Mouse (Mus musculus): ENCODE results near the gene Kit. TPM values are rescaled to one million over a fixed set of nuclear protein-coding genes. Genes with fewer than 3 reads are reported as not detected.

The Kit gene
- polyA plus RNA-seq, 1 experiment: 82.3 TPM

- 49% methylated on average over 8 of the region's 8 CpGs for WGBS
- Histone ChIP-seq H3K27ac (ENCODE audit: insufficient read depth, low read length) (no peak overlapping the region), H3K4me3 (replicated peaks; ENCODE audit: insufficient read depth, low read depth, low read length) (no peak overlapping the region), H3K27me3 (ENCODE audit: control insufficient read depth, insufficient read depth, low read length) (no peaks in the 10 kb centered on the region), H3K4me1 (ENCODE audit: control insufficient read depth, insufficient read depth, low read length) (no peaks in the 10 kb centered on the region)
- TF ChIP-seq CTCF (IDR thresholded peaks at IDR 0.05; ENCODE audit: borderline replicate concordance, insufficient read depth, low read depth, low read length): no peak
- no peak for TF ChIP-seq POLR2A (IDR thresholded peaks at IDR 0.05; ENCODE audit: borderline replicate concordance, insufficient read depth, low read length)
- no peak for DNase-seq
Observed at GRCm38 (mm10) chr5:75650566-75650965, 75.8 kb downstream of the Kit start.

GRCm38 (mm10) chr5:75653431-75653830 lies 78.7 kb downstream of the Kit start:
- 95% methylated on average over 8 of the region's 8 CpGs for WGBS
- no peak overlapping the region for H3K4me3 ChIP-seq (replicated peaks; ENCODE audit: insufficient read depth, low read depth, low read length)
- TF ChIP-seq POLR2A (IDR thresholded peaks at IDR 0.05; ENCODE audit: borderline replicate concordance, insufficient read depth, low read length) (no peak), CTCF (IDR thresholded peaks at IDR 0.05; ENCODE audit: borderline replicate concordance, insufficient read depth, low read depth, low read length) (no peak)
- no peak for DNase-seq
- H3K4me1 ChIP-seq (ENCODE audit: control insufficient read depth, insufficient read depth, low read length): no peaks in the 10 kb centered on the region
- H3K27ac ChIP-seq (ENCODE audit: insufficient read depth, low read length): no peak overlapping the region
- no peaks in the 10 kb centered on the region for H3K27me3 ChIP-seq (ENCODE audit: control insufficient read depth, insufficient read depth, low read length)

DNA sequence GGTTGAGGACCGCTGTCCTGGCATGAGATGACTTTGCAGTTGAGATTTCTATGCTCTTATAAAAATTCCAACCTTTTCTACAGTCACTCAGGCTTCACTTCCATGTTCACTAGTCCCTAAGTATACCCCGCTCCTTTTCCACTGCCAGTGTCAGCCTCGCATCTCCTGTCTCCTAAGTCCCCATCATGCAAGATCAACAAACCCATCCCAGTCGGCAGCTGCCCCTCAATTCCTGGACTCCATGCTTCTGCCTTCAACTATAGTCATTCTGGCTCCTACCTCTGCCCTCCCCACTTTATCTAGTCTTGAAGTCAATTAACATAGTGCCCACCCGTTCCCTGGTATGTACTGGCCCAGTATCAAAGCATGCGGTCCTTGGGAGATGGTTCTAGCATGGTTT lies 83.9 kb downstream of the Kit start:
- no peak overlapping the region for H3K4me3 ChIP-seq (replicated peaks; ENCODE audit: insufficient read depth, low read depth, low read length)
- TF ChIP-seq POLR2A (IDR thresholded peaks at IDR 0.05; ENCODE audit: borderline replicate concordance, insufficient read depth, low read length) (no peak), CTCF (IDR thresholded peaks at IDR 0.05; ENCODE audit: borderline replicate concordance, insufficient read depth, low read depth, low read length) (no peak)
- DNase-seq: no peak
- WGBS: 90% methylated on average over 6 of the region's 6 CpGs
- no peaks in the 10 kb centered on the region for H3K27me3 ChIP-seq (ENCODE audit: control insufficient read depth, insufficient read depth, low read length)
- no peak overlapping the region for H3K27ac ChIP-seq (ENCODE audit: insufficient read depth, low read length)
- H3K4me1 ChIP-seq (ENCODE audit: control insufficient read depth, insufficient read depth, low read length): no peaks in the 10 kb centered on the region

- no peak overlapping the region for H3K4me3 ChIP-seq (replicated peaks; ENCODE audit: insufficient read depth, low read depth, low read length)
- H3K27ac ChIP-seq (ENCODE audit: insufficient read depth, low read length): no peak overlapping the region
- WGBS: 99% methylated on average over 27 of the region's 27 CpGs
Observed at GRCm38 (mm10) chr5:75660342-75660741, 85.6 kb downstream of the Kit start.

DNA sequence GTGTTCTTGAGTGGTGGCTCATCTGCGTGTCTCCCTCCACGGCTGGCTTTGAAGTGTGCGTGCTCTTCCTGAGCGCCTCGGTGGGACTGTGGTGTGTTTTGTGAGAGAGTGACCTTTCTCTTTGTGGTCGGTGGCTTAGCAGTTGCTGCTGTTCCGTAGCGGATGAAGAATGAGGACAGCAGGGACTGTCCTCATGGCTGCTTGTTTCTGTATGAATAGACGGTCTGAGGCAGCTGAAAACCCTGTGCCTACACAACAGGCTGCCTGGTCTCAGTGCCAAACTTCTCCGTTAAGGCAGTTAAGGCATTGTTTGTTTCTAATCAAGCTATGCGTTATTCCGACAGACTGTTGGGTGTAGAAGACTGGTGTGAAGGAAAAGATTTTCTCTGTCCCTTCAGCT lies 87.8 kb downstream of the Kit start:
- Histone ChIP-seq H3K27ac (ENCODE audit: insufficient read depth, low read length) (no peak overlapping the region), H3K27me3 (ENCODE audit: control insufficient read depth, insufficient read depth, low read length) (no peaks in the 10 kb centered on the region), H3K4me1 (ENCODE audit: control insufficient read depth, insufficient read depth, low read length) (no peaks in the 10 kb centered on the region), H3K4me3 (replicated peaks; ENCODE audit: insufficient read depth, low read depth, low read length) (no peak overlapping the region)
- TF ChIP-seq POLR2A (IDR thresholded peaks at IDR 0.05; ENCODE audit: borderline replicate concordance, insufficient read depth, low read length): no peak
- TF ChIP-seq CTCF (IDR thresholded peaks at IDR 0.05; ENCODE audit: borderline replicate concordance, insufficient read depth, low read depth, low read length): no peak
- 32% methylated on average over 12 of the region's 12 CpGs for WGBS
- no peak for DNase-seq

More at GRCm38 (mm10) chr5:75660342-75660741, 85.6 kb downstream of the Kit start:
- no peak for TF ChIP-seq CTCF (IDR thresholded peaks at IDR 0.05; ENCODE audit: borderline replicate concordance, insufficient read depth, low read depth, low read length)
- TF ChIP-seq POLR2A (IDR thresholded peaks at IDR 0.05; ENCODE audit: borderline replicate concordance, insufficient read depth, low read length): no peak
- no peak for DNase-seq
- no peaks in the 10 kb centered on the region for H3K4me1 ChIP-seq (ENCODE audit: control insufficient read depth, insufficient read depth, low read length)
- H3K27me3 ChIP-seq (ENCODE audit: control insufficient read depth, insufficient read depth, low read length): no peaks in the 10 kb centered on the region

DNA sequence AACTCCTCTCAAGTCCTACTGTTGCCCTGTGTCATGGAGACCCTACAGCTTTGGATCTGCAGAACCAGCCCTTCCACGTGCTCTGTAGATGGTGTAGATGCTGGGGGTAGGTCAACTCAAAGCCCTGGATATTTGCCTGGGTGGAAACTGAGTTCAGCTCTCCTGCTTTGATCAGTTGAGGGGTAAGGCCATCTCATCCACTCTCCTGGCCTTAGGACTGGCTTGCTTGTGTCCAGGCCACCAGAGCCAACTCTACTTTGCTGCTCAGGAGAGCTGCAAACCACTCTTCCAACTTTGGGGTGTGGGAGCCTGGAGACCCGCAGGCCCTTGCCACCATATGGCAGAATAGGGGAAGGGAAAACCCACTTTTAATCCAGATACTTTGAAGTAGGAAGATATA lies 89.1 kb downstream of the Kit start:
- no peaks in the 10 kb centered on the region for H3K27me3 ChIP-seq (ENCODE audit: control insufficient read depth, insufficient read depth, low read length)
- TF ChIP-seq CTCF (IDR thresholded peaks at IDR 0.05; ENCODE audit: borderline replicate concordance, insufficient read depth, low read depth, low read length): no peak
- TF ChIP-seq POLR2A (IDR thresholded peaks at IDR 0.05; ENCODE audit: borderline replicate concordance, insufficient read depth, low read length): no peak
- H3K4me1 ChIP-seq (ENCODE audit: control insufficient read depth, insufficient read depth, low read length): no peaks in the 10 kb centered on the region
- H3K27ac ChIP-seq (ENCODE audit: insufficient read depth, low read length): no peak overlapping the region
- 98% methylated on average over 2 of the region's 2 CpGs for WGBS
- H3K4me3 ChIP-seq (replicated peaks; ENCODE audit: insufficient read depth, low read depth, low read length): no peak overlapping the region
- no peak for DNase-seq

DNA sequence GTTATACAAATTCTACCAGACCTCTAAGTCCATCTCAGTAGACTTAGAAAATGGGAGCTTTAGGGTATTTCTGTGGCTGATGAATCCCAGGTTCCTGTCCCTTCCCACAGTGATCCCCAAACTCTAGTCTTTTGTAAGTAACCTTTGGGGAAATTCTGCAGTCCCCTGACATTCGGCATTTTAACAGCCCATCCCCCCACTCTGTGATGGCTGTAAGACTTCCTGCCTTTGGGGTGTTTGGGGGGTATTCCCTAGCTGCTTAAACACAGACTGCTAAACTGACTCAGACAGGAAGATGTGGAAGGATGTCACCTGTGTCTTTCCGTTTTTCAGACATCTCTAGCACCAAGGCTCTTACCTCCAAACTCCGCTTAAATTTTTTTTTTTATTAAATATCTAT lies 92.4 kb downstream of the Kit start:
- Histone ChIP-seq H3K27ac (ENCODE audit: insufficient read depth, low read length) (no peak overlapping the region), H3K4me1 (ENCODE audit: control insufficient read depth, insufficient read depth, low read length) (no peaks in the 10 kb centered on the region), H3K27me3 (ENCODE audit: control insufficient read depth, insufficient read depth, low read length) (no peaks in the 10 kb centered on the region), H3K4me3 (replicated peaks; ENCODE audit: insufficient read depth, low read depth, low read length) (no peak overlapping the region)
- DNase-seq: no peak
- 82% methylated on average over 3 of the region's 3 CpGs for WGBS
- TF ChIP-seq CTCF (IDR thresholded peaks at IDR 0.05; ENCODE audit: borderline replicate concordance, insufficient read depth, low read depth, low read length): no peak
- no peak for TF ChIP-seq POLR2A (IDR thresholded peaks at IDR 0.05; ENCODE audit: borderline replicate concordance, insufficient read depth, low read length)

DNA sequence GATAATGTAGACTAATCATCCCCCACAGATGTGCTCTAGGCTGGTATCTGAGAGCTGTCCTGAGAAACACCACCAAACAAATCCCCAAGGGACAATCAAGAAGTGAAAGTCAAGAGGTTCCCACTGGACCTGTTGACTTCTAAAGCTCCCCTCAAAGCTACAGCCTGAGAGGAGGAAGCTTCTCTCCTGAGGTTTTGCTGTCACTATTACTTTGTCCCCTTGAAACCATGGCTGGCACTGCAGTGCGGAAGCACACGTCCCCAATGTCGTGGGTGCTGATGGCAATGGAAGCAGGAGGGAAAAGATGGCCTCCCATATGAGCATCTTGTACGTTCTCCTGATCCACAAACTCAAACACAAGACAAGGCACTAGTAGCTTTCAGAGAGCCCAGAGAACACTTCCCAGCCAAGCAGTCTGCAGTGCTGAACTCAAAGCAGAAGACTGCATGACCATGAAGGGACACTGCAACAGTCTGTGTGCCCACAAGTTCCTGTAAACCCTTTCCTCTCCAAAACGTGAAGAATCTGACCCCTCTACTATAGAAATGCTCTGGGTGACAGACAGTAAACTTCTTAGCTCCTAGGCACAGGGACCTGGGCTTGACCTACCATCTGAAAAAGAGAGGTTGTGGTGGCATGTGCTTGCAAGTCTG lies 96.5 kb downstream of the Kit start:
- DNase-seq: no peak
- WGBS: 89% methylated on average over 5 of the region's 5 CpGs
- H3K27ac ChIP-seq (ENCODE audit: insufficient read depth, low read length): no peak overlapping the region
- no peaks in the 10 kb centered on the region for H3K4me1 ChIP-seq (ENCODE audit: control insufficient read depth, insufficient read depth, low read length)
- H3K4me3 ChIP-seq (replicated peaks; ENCODE audit: insufficient read depth, low read depth, low read length): no peak overlapping the region
- H3K27me3 ChIP-seq (ENCODE audit: control insufficient read depth, insufficient read depth, low read length): no peaks in the 10 kb centered on the region
- TF ChIP-seq POLR2A (IDR thresholded peaks at IDR 0.05; ENCODE audit: borderline replicate concordance, insufficient read depth, low read length) (no peak), CTCF (IDR thresholded peaks at IDR 0.05; ENCODE audit: borderline replicate concordance, insufficient read depth, low read depth, low read length) (no peak)

Data from cerebellum, adult 2 months (tissue).